Mouse (Mus musculus) hindbrain, embryonic 13.5 days (tissue): ENCODE measurements around the gene Ppp1r9a. TPM values are rescaled to one million over a fixed set of nuclear protein-coding genes. Genes with fewer than 3 reads are reported as not detected.
"Not testable (repeated sequence)": the region's sequence is repeated elsewhere in the genome, so short reads cannot be mapped to it uniquely, and the experiment has no call there.

Source experiments
- ATAC-seq: fragments of 200-750 bp; cut with Nextera tagmentation; 2 replicates; pipeline ENCODE4 v1.8.0; 2017; ENCODE audit warnings: moderate TSS enrichment; ENCODE audit not compliant: low FRiP score
- H3K27ac ChIP-seq: fragments of 300-500 bp; sonication (generic); 2 replicates; pipeline ENCODE4 v1.5.1; 2015; ENCODE audit warnings: inconsistent platforms, mild to moderate bottlenecking, moderate library complexity
- H3K27me3 ChIP-seq: fragments of 300-500 bp; sonication (generic); 2 replicates; pipeline ENCODE4 v1.6.1; 2015; ENCODE audit warnings: mild to moderate bottlenecking, inconsistent platforms
- H3K36me3 ChIP-seq: fragments of 300-500 bp; sonication (generic); 2 replicates; pipeline ENCODE4 v1.6.1; 2015; ENCODE audit warnings: mild to moderate bottlenecking, inconsistent platforms
- H3K4me1 ChIP-seq: fragments of 300-500 bp; sonication (generic); replicated peaks from 2 replicates; pipeline ENCODE4 v1.6.1; 2015; ENCODE audit warnings: inconsistent platforms
- H3K4me2 ChIP-seq: fragments of 300-500 bp; sonication (generic); 2 replicates; pipeline ENCODE4 v1.6.1; 2015; ENCODE audit warnings: inconsistent platforms, mild to moderate bottlenecking, moderate library complexity
- H3K4me3 ChIP-seq: fragments of 300-500 bp; sonication (generic); 2 replicates; pipeline ENCODE4 v1.5.1; 2015; ENCODE audit warnings: mild to moderate bottlenecking, inconsistent platforms
- H3K9ac ChIP-seq: fragments of 300-500 bp; sonication (generic); 2 replicates; pipeline ENCODE4 v1.6.1; 2015; ENCODE audit warnings: mild to moderate bottlenecking, inconsistent platforms
- H3K9me3 ChIP-seq: fragments of 300-500 bp; sonication (generic); 2 replicates; pipeline ENCODE4 v1.6.1; 2016; ENCODE audit warnings: inconsistent platforms
- WGBS: fragments of 180-500 bp; shearing (Covaris S2); methylation state at CpG from one replicate; pipeline ENCODE4 v1.1.7; 2015; 5-methylcytosine and 5-hydroxymethylcytosine counted together
- polyA plus RNA-seq: library from polyadenylated mRNA; unstranded; fragments of >200 nt; fragmentation: Nextera tagmentation; extraction: Ambion mirVana; gene quantifications from 2 replicates; pipeline ENCODE4 v1.2.1, GENCODE M21; 2015

Ppp1r9a gene
- polyA plus RNA-seq, 1 experiment from 2014 or later = 42.0 TPM

DNA sequence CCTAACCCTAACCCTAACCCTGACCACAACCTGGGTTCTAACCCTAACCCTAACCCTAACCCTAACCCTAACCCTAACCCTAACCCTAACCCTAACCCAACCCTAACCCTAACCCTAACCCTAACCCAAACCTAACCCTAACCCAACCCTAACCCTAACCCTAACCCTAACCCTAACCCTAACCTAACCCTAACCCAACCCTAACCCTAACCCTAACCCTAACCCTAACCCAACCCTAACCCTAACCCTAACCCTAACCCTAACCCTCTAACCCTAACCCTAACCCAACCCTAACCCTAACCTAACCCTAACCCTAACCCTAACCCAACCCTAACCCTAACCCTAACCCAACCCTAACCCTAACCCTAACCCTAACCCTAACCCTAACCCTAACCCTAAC, 21.1 kb downstream of the Ppp1r9a start:
- not testable (repeated sequence) for H3K27me3 ChIP-seq, H3K9ac ChIP-seq, H3K4me3 ChIP-seq, H3K9me3 ChIP-seq, H3K4me2 ChIP-seq, H3K4me1 ChIP-seq, H3K27ac ChIP-seq
- peak; percentile 68; the same call in 1 of the 2 replicates for ATAC-seq
- peaks cover 10% of the 10 kb centered on the region; the same call in 1 of the 2 replicates for H3K36me3 ChIP-seq

- H3K9me3 ChIP-seq = no peaks in the 10 kb centered on the region
- WGBS = 76% methylated on average over 14 of the region's 14 CpGs
These were observed 23.4 kb downstream of the Ppp1r9a start for GRCm38 (mm10) chr6:4925966-4926687.

GRCm38 (mm10) chr6:4930321-4930720, 27.6 kb downstream of the Ppp1r9a start:
- Histone ChIP-seq H3K9ac (no peak overlapping the region), H3K4me1 (peaks cover 3% of the 10 kb centered on the region; the same call in 1 of the 2 replicates), H3K36me3 (0 out of 2 replicates have a peak, but pooled peaks cover under 1% of the 10 kb centered on the region), H3K27me3 (no peaks in the 10 kb centered on the region), H3K4me3 (no peak overlapping the region), H3K4me2 (no peak overlapping the region), H3K27ac (no peak overlapping the region), H3K9me3 (no peaks in the 10 kb centered on the region)
- WGBS = 78% methylated on average over 3 of the region's 3 CpGs
- ATAC-seq = no peak

More at GRCm38 (mm10) chr6:4925966-4926687, 23.4 kb downstream of the Ppp1r9a start:
- Histone ChIP-seq H3K36me3 (0 out of 2 replicates have a peak, but pooled peaks cover 4% of the 10 kb centered on the region), H3K4me3 (no peak overlapping the region), H3K27ac (no peak overlapping the region), H3K9ac (no peak overlapping the region), H3K4me1 (peaks cover 3% of the 10 kb centered on the region; the same call in 1 of the 2 replicates), H3K4me2 (no peak overlapping the region), H3K27me3 (no peaks in the 10 kb centered on the region)
- no peak for ATAC-seq

DNA sequence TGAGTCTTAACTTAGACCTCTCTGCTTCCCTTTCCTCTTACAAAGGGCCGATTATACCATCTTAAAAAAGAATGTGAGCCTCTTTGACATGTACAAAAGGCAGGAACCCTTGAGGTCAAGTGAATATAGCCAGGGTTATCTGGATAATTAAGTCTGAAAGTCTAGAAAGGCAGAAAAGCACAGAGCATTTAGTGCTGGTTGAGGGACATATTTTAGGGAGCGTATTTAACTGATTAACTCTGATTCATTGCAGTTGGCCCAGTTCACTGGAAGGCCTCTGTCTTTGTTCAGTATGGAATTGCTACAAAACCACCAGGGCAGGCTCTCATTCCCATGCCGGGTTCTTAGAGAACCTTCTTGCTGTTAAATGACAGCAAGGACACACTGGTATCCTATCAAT, 36.2 kb downstream of the Ppp1r9a start:
- Histone ChIP-seq H3K4me1 (peaks cover 5% of the 10 kb centered on the region), H3K36me3 (no peaks in the 10 kb centered on the region), H3K9ac (no peak overlapping the region), H3K4me3 (no peak overlapping the region), H3K27me3 (no peaks in the 10 kb centered on the region), H3K4me2 (no peak overlapping the region), H3K27ac (no peak overlapping the region), H3K9me3 (no peaks in the 10 kb centered on the region)
- WGBS = 18% methylated on average over 3 of the region's 3 CpGs
- no peak for ATAC-seq

GRCm38 (mm10) chr6:4940086-4940485, 37.4 kb downstream of the Ppp1r9a start:
- WGBS = 69% methylated on average over 6 of the region's 6 CpGs
- no peaks in the 10 kb centered on the region for H3K27me3 ChIP-seq
- no peak overlapping the region for H3K4me3 ChIP-seq
- peaks cover 5% of the 10 kb centered on the region for H3K4me1 ChIP-seq
- H3K36me3 ChIP-seq = no peaks in the 10 kb centered on the region
- H3K4me2 ChIP-seq = no peak overlapping the region
- H3K9ac ChIP-seq = no peak overlapping the region
- H3K27ac ChIP-seq = no peak overlapping the region
- no peak for ATAC-seq
- no peaks in the 10 kb centered on the region for H3K9me3 ChIP-seq

DNA sequence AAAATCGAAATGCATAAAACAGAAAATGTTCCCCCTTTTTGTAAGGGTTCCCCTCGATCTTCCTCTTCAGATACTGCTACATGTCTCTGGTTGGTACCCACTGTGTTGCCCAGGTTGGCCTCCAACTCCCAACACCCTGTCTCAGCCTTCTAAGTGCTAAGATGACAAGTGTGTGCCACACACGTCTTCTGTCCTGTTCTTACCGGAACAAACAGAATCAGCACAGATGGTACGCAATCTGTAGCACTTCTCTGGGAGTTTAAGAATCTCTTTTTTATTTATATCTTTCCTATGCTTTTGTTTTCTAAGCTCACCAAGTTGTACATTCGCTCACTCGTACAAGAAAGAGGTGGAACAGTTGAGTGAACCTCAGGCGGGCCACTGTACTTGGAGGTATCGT, 37.9 kb downstream of the Ppp1r9a start:
- no peak for ATAC-seq
- WGBS = 92% methylated on average over 9 of the region's 9 CpGs
- H3K4me1 ChIP-seq = peaks cover 5% of the 10 kb centered on the region

DNA sequence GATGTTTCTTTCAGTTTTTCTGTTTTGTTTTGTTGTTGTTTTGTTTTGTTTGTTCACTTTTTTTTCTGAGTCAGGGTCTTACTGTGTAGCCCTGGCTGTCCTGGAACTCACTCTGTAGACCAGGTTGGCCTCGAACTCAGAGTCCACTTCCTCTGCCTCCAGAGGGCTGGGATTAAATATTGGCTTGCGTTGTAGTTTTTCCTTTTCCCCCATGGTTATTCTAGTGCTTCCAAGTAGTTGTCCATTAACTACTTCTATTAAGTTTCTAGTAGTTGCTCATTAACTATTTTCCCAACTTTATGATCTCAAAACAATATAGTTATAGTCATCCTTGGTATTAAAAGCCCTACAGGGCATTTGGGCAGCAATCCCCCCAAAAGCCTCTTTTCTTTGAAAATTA, 41.1 kb downstream of the Ppp1r9a start:
- no peaks in the 10 kb centered on the region for H3K36me3 ChIP-seq
- peaks cover 5% of the 10 kb centered on the region; the same call in 1 of the 2 replicates for H3K4me1 ChIP-seq
- no peak overlapping the region for H3K4me2 ChIP-seq
- no peaks in the 10 kb centered on the region for H3K27me3 ChIP-seq
- no peak overlapping the region for H3K27ac ChIP-seq
- no peak overlapping the region for H3K9ac ChIP-seq
- no peak for ATAC-seq
- no peaks in the 10 kb centered on the region for H3K9me3 ChIP-seq
- H3K4me3 ChIP-seq = no peak overlapping the region
- WGBS = 98% methylated on average over 2 of the region's 2 CpGs

More for the DNA sequence above, 37.9 kb downstream of the Ppp1r9a start:
- H3K27me3 ChIP-seq = no peaks in the 10 kb centered on the region
- no peak overlapping the region for H3K4me3 ChIP-seq
- H3K9me3 ChIP-seq = no peaks in the 10 kb centered on the region
- H3K9ac ChIP-seq = no peak overlapping the region
- H3K36me3 ChIP-seq = no peaks in the 10 kb centered on the region
- no peak overlapping the region for H3K4me2 ChIP-seq
- H3K27ac ChIP-seq = no peak overlapping the region

DNA sequence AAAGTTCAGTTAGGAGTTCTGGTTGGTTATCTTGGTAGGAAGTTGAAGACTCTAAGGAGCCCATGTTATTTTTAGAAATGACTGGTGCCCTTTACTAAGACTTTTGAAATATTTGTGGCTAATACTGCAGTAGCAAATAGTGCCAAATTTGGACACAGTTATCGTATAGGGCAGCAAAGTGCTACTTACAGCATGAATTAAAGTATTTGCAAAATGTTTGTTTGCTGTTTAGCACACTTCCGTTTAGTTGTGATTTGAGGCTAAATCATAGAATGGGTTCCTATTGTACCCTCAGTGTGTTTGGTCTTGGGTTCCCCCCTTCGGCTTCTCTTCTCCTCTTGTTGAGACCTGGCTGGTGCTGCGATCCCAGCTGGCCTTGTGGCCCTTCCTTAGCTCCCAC, 45.3 kb downstream of the Ppp1r9a start:
- Histone ChIP-seq H3K4me1 (no peaks in the 10 kb centered on the region; the same call in 1 of the 2 replicates), H3K4me2 (no peak overlapping the region), H3K9me3 (no peaks in the 10 kb centered on the region), H3K4me3 (no peak overlapping the region), H3K9ac (no peak overlapping the region), H3K27me3 (no peaks in the 10 kb centered on the region), H3K27ac (no peak overlapping the region), H3K36me3 (no peaks in the 10 kb centered on the region)
- WGBS = 93% methylated on average over 4 of the region's 4 CpGs
- no peak for ATAC-seq

DNA sequence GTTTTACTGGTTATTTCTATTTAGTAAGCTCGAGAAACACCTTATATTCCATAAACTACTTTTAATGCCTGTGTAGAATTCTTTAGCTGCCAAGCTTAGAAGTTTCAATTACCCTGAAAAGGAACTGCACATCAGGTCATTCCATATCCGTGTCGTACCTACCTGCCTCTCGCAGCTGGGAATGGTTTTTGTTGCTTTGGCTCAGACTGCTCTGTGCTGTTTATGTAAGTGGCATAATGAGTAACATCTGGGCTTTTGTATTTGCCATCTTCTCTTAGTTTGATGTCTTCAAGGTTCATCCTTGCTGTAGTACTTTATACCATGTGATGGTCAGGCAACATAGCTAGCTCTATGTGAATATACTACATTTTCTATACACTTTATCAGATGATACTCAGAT, 47.0 kb downstream of the Ppp1r9a start:
- no peak overlapping the region for H3K4me2 ChIP-seq
- H3K9ac ChIP-seq = no peak overlapping the region
- H3K4me1 ChIP-seq = no peaks in the 10 kb centered on the region; the same call in 1 of the 2 replicates
- no peak for ATAC-seq
- H3K27me3 ChIP-seq = no peaks in the 10 kb centered on the region
- H3K36me3 ChIP-seq = no peaks in the 10 kb centered on the region
- H3K4me3 ChIP-seq = no peak overlapping the region
- H3K27ac ChIP-seq = no peak overlapping the region
- no peaks in the 10 kb centered on the region for H3K9me3 ChIP-seq
- WGBS = 83% methylated on average over 4 of the region's 4 CpGs

DNA sequence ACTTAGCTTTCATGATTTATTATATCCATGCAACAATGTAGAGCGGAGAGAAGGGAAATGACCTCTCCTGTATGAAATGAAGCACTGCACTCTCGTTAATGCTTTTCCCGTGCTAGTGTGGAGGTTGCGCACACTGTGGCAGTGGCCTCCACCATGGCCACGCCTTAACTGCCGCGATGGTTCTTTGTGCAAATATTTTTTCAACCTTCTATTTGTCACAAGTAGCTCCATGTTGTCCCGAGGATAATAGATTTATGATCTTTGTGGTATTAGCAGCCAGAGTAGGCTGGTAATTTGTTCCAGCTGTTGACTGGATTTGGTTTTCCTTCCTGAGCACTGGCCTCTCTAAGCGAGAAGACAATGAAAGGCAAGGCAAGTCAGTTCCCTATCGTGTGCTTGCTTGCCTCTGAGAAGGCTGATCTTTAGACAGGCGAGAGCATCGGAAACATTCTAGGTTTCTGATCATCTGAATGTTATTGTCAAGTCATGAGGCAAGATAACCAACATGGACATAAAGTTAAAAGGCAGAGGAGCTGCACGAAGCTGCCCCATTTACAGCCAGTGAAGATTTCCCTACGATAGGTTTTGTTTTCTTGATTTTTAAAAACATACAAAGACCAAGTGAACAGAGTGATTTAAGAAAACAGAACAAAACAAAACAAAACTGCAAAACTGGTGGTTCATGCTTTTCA, 50.5 kb downstream of the Ppp1r9a start:
- no peak for ATAC-seq
- Histone ChIP-seq H3K27ac (no peak overlapping the region), H3K4me3 (no peak overlapping the region), H3K4me1 (no peaks in the 10 kb centered on the region; the same call in 1 of the 2 replicates), H3K27me3 (no peaks in the 10 kb centered on the region), H3K9me3 (no peaks in the 10 kb centered on the region), H3K4me2 (no peak overlapping the region), H3K36me3 (no peaks in the 10 kb centered on the region), H3K9ac (no peak overlapping the region)
- WGBS = 80% methylated on average over 14 of the region's 14 CpGs

GRCm38 (mm10) chr6:4956651-4957050, 53.9 kb downstream of the Ppp1r9a start:
- H3K4me1 ChIP-seq = no peaks in the 10 kb centered on the region; the same call in 1 of the 2 replicates
- no peaks in the 10 kb centered on the region for H3K36me3 ChIP-seq
- H3K4me3 ChIP-seq = no peak overlapping the region
- no peak for ATAC-seq
- no peak overlapping the region for H3K27ac ChIP-seq
- no peaks in the 10 kb centered on the region for H3K27me3 ChIP-seq
- no peak overlapping the region for H3K4me2 ChIP-seq
- WGBS = 78% methylated on average over 6 of the region's 6 CpGs
- no peak overlapping the region for H3K9ac ChIP-seq
- H3K9me3 ChIP-seq = no peaks in the 10 kb centered on the region

- Histone ChIP-seq H3K4me2 (no peak overlapping the region), H3K9ac (no peak overlapping the region), H3K9me3 (no peaks in the 10 kb centered on the region), H3K27ac (no peak overlapping the region), H3K4me3 (no peak overlapping the region), H3K36me3 (no peaks in the 10 kb centered on the region), H3K27me3 (no peaks in the 10 kb centered on the region), H3K4me1 (peaks cover 6% of the 10 kb centered on the region; the same call in 1 of the 2 replicates)
- WGBS = 78% methylated on average over 4 of the region's 4 CpGs
- no peak for ATAC-seq
These were observed 59.5 kb downstream of the Ppp1r9a start for GRCm38 (mm10) chr6:4962197-4962596.
